Mouse (Mus musculus): Measurements from ENCODE around the gene Ifi27l2a. TPM values are rescaled to one million over a fixed set of nuclear protein-coding genes. Genes with fewer than 3 reads are reported as not detected.

The Ifi27l2a gene
- polyA plus RNA-seq, 1 experiment from 2014 or later = 23.2 TPM

DNA sequence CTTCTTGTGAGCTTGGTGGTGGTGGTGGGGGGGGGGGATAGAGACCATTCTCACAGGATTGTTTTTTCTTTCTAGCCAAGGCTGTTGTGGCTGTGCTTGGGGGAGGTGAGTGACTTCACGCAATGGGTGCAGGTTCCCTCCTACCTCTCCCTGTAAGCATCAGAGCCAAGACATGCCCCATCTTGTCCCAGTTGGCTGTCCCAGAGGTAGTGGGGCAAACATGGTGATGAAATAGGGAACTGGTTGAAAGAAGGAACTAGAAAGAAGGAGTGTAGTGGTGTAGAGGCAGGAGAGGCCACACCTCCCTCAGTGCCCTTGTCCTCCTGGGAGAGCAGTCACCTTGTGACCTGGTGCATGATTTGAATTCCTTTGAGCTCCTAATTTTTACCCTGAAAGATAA lies 5.9 kb downstream of the Ifi27l2a start:
- ATAC-seq (replicated peaks; ENCODE audit: low FRiP score, low TSS enrichment, low read depth) (no peak), DNase-seq (ENCODE audit: low spot score) (no peak)
- Histone ChIP-seq H3K4me1 (replicated peaks; ENCODE audit: control insufficient read depth, insufficient read depth, low read length) (0 out of 2 replicates have a peak, but pooled peaks cover 8% of the 10 kb centered on the region), H3K4me2 (ENCODE audit: low read length) (no peak overlapping the region), H3K9me3 (ENCODE audit: control insufficient read depth, low read length) (no peaks in the 10 kb centered on the region), H3K27ac (ENCODE audit: low read depth) (no peak overlapping the region), H3K36me3 (ENCODE audit: control insufficient read depth, insufficient read depth, low read length) (no peaks in the 10 kb centered on the region), H3K4me3 (ENCODE audit: low read depth, low read length) (no peak overlapping the region), H3K27me3 (replicated peaks; ENCODE audit: control insufficient read depth, insufficient read depth, low read length) (no peaks in the 10 kb centered on the region), H3K9ac (ENCODE audit: low read length) (no peak overlapping the region)
- 100% methylated on average over 1 of the region's 1 CpGs for WGBS

DNA sequence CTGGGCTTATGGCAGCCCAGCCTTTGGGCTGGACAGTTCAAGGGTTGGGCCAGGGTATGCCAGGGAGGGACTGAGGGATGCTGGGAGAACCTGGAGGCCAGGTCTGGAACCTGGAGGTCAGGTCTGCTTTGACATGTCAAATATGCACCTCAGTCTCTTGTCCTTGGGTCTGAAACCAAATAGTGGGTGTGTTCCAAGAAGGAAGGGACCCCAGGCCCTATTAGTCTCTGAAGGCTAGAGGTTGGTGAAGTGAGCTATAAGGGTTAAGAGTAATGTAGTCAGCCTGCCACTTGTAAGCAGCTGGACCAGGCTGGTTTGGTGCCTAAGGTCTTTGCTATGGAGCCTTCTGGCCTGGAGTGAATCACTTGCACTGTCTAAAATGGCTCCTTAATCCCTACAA lies 8.6 kb downstream of the Ifi27l2a start:
- no peak for ATAC-seq (replicated peaks; ENCODE audit: low FRiP score, low TSS enrichment, low read depth)
- H3K9me3 ChIP-seq (ENCODE audit: control insufficient read depth, low read length) = no peaks in the 10 kb centered on the region
- H3K4me3 ChIP-seq (ENCODE audit: low read depth, low read length) = no peak overlapping the region
- 0 out of 2 replicates have a peak, but pooled peaks cover 8% of the 10 kb centered on the region for H3K4me1 ChIP-seq (replicated peaks; ENCODE audit: control insufficient read depth, insufficient read depth, low read length)
- peak overlapping the region; percentile 43 for H3K4me2 ChIP-seq (ENCODE audit: low read length)
- H3K36me3 ChIP-seq (ENCODE audit: control insufficient read depth, insufficient read depth, low read length) = no peaks in the 10 kb centered on the region
- H3K27ac ChIP-seq (ENCODE audit: low read depth) = 0 out of 2 replicates have a peak overlapping the region, but pooled peaks have one; percentile 59
- no peak for DNase-seq (ENCODE audit: low spot score)
- H3K9ac ChIP-seq (ENCODE audit: low read length) = no peak overlapping the region
- H3K27me3 ChIP-seq (replicated peaks; ENCODE audit: control insufficient read depth, insufficient read depth, low read length) = no peaks in the 10 kb centered on the region

DNA sequence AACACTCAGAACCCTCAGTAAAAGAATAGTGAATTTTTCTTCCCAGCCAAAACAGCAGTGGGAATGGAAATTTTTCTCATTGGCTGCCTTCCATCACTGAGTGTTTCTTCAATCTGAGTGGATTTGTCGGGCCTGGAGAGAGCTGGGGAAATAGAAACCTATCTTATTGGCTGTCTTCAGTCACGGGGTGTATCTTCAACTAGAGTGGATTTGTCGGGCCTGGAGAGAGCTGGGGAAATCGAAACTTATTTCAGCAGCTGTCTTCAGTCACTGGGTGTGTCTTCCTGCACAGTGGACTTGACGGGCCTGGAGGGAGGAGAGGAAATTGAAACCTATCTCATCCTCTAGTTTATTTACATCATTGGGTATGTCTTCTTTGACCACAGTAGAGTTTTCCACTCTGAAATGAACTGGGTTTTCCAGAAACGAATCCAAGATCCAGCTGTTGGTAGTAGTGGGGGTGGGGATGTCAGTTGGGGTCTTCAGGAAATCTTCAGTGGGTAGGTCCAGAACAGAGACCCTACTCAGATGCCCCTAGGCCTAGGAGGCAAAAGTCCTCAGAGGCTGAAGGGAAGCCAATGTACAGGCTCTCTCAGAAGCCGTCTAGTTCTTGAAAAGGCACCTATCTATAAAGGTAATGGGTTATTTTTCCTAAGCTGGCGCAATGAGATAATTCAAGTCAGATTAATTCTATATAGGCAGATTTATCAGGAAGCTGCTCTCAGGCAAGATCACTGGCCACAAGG lies 9.3 kb downstream of the Ifi27l2a start, which contains the start of gene Ifi27:
TSS of gene Ifi27 (plus strand) at position 226 of the 746 bp plus-strand sequence.
- peak within 1 kb of the TSS; percentile 27 for H3K4me3 ChIP-seq (ENCODE audit: low read depth, low read length)
- 0 out of 2 replicates have a peak, but pooled peaks cover 8% of the 10 kb centered on the region for H3K4me1 ChIP-seq (replicated peaks; ENCODE audit: control insufficient read depth, insufficient read depth, low read length)
- no peaks in the 10 kb centered on the region for H3K36me3 ChIP-seq (ENCODE audit: control insufficient read depth, insufficient read depth, low read length)
- WGBS = 38% methylated on average over 8 of the region's 8 CpGs
- no peaks in the 10 kb centered on the region for H3K27me3 ChIP-seq (replicated peaks; ENCODE audit: control insufficient read depth, insufficient read depth, low read length)
- H3K9ac ChIP-seq (ENCODE audit: low read length) = no peak within 1 kb of the TSS
- H3K9me3 ChIP-seq (ENCODE audit: control insufficient read depth, low read length) = no peaks in the 10 kb centered on the region
- H3K4me2 ChIP-seq (ENCODE audit: low read length) = peak within 1 kb of the TSS; percentile 43
- peak; percentile 56 for DNase-seq (ENCODE audit: low spot score)
- ATAC-seq (replicated peaks; ENCODE audit: low FRiP score, low TSS enrichment, low read depth) = peak; percentile 92
- H3K27ac ChIP-seq (ENCODE audit: low read depth) = peak within 1 kb of the TSS; percentile 59

DNA sequence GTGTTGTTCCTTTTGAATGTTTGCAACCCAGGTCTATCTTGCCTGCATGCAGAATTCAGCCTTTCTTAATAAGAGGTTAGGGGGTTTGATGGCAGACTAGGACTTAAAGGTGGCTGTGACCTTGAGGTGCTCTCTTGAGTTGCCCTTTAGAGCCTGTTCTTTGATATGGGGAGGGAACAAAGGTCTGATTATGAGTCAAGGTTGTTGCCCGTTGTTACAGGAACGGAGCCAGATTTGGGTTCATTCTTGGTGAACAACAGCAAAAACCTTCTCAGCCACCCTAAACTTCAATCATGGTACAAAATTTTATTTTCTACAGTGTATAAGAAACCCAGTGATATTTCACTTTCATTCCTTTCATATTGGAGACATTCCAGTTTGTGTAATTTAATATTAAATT lies 10.1 kb downstream of the Ifi27l2a start:
- no peaks in the 10 kb centered on the region for H3K36me3 ChIP-seq (ENCODE audit: control insufficient read depth, insufficient read depth, low read length)
- no peak overlapping the region for H3K4me3 ChIP-seq (ENCODE audit: low read depth, low read length)
- H3K27ac ChIP-seq (ENCODE audit: low read depth) = no peak overlapping the region
- H3K4me2 ChIP-seq (ENCODE audit: low read length) = no peak overlapping the region
- ATAC-seq (replicated peaks; ENCODE audit: low FRiP score, low TSS enrichment, low read depth) = no peak
- H3K9me3 ChIP-seq (ENCODE audit: control insufficient read depth, low read length) = no peaks in the 10 kb centered on the region
- H3K4me1 ChIP-seq (replicated peaks; ENCODE audit: control insufficient read depth, insufficient read depth, low read length) = 0 out of 2 replicates have a peak, but pooled peaks cover 8% of the 10 kb centered on the region
- no peak for DNase-seq (ENCODE audit: low spot score)
- no peaks in the 10 kb centered on the region for H3K27me3 ChIP-seq (replicated peaks; ENCODE audit: control insufficient read depth, insufficient read depth, low read length)
- H3K9ac ChIP-seq (ENCODE audit: low read length) = no peak overlapping the region
- WGBS = 89% methylated on average over 2 of the region's 2 CpGs

DNA sequence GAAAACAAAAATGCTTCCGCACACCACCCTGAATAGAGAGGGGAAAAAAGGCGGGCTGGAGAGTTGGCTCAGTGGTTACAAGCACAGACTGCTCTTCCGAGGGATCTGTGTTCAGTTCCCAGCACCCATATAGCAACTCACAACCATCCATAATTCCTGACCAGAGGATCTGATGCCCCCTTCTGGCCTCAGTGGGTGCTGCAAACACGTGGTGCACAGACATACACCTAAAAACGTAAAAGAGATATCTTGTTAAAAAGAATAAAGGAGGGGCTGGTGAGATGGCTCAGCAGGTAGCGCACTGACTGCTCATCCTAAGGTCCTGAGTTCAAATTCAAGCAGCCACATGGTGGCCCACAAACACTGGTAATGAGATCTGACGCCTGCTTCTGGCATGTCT lies 16.8 kb downstream of the Ifi27l2a start:
- ATAC-seq (replicated peaks; ENCODE audit: low FRiP score, low TSS enrichment, low read depth) (no peak), DNase-seq (ENCODE audit: low spot score) (no peak)
- Histone ChIP-seq H3K4me2 (ENCODE audit: low read length) (no peak overlapping the region), H3K27me3 (replicated peaks; ENCODE audit: control insufficient read depth, insufficient read depth, low read length) (no peaks in the 10 kb centered on the region), H3K27ac (ENCODE audit: low read depth) (no peak overlapping the region), H3K9ac (ENCODE audit: low read length) (no peak overlapping the region), H3K9me3 (ENCODE audit: control insufficient read depth, low read length) (no peaks in the 10 kb centered on the region), H3K36me3 (ENCODE audit: control insufficient read depth, insufficient read depth, low read length) (peaks cover 19% of the 10 kb centered on the region), H3K4me3 (ENCODE audit: low read depth, low read length) (no peak overlapping the region), H3K4me1 (replicated peaks; ENCODE audit: control insufficient read depth, insufficient read depth, low read length) (peaks cover 24% of the 10 kb centered on the region)
- WGBS = 87% methylated on average over 7 of the region's 7 CpGs

DNA sequence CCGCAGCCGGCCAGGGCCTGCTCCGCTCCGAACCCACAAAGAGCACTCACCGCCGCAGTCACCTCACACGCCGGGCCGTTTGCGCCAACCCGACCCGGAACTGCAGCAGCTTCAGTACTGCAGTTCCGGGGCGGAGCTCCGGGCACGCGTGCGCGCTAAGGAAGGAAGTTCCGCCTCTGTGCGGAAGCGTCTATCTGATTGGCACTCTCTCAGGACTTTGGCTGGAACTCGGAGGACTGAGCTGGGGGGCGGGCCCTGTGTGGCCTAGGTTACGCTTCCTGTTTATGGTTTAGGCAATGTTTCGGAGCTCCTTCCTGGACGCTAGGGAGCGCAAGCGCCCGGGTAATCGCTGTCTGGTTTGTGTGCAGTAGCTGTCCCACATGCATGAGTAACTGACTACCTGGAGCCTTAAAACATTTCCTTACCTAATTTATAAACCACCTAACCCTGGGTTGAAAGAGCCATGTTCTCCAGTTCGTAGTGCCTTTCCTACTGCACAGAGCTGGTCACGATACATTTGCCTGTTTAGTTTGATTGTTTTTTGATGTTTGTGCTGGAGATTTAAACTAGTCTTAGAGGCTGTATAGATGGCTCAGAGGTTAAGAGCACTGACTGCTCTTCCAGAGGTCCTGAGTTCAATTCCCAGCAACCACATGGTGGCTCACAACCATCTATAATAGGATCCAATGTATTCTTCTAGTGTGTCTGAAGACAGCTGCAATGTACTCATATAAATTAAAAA lies 17.6 kb downstream of the Ifi27l2a start, which contains the start of gene Ddx24:
TSS of gene Ddx24 (minus strand) at position 102 of the 742 bp plus-strand sequence.
- Histone ChIP-seq H3K27me3 (replicated peaks; ENCODE audit: control insufficient read depth, insufficient read depth, low read length) (no peaks in the 10 kb centered on the region), H3K4me3 (ENCODE audit: low read depth, low read length) (peak within 1 kb of the TSS; percentile 97), H3K4me1 (replicated peaks; ENCODE audit: control insufficient read depth, insufficient read depth, low read length) (peaks cover 26% of the 10 kb centered on the region), H3K27ac (ENCODE audit: low read depth) (no peak within 1 kb of the TSS), H3K9ac (ENCODE audit: low read length) (peak within 1 kb of the TSS; percentile 88), H3K4me2 (ENCODE audit: low read length) (peak within 1 kb of the TSS; percentile 94), H3K36me3 (ENCODE audit: control insufficient read depth, insufficient read depth, low read length) (peaks cover 24% of the 10 kb centered on the region), H3K9me3 (ENCODE audit: control insufficient read depth, low read length) (no peaks in the 10 kb centered on the region)
- DNase-seq (ENCODE audit: low spot score) = peak; percentile 97
- peak; percentile 100 for ATAC-seq (replicated peaks; ENCODE audit: low FRiP score, low TSS enrichment, low read depth)
- WGBS = 1% methylated on average over 33 of the region's 33 CpGs

DNA sequence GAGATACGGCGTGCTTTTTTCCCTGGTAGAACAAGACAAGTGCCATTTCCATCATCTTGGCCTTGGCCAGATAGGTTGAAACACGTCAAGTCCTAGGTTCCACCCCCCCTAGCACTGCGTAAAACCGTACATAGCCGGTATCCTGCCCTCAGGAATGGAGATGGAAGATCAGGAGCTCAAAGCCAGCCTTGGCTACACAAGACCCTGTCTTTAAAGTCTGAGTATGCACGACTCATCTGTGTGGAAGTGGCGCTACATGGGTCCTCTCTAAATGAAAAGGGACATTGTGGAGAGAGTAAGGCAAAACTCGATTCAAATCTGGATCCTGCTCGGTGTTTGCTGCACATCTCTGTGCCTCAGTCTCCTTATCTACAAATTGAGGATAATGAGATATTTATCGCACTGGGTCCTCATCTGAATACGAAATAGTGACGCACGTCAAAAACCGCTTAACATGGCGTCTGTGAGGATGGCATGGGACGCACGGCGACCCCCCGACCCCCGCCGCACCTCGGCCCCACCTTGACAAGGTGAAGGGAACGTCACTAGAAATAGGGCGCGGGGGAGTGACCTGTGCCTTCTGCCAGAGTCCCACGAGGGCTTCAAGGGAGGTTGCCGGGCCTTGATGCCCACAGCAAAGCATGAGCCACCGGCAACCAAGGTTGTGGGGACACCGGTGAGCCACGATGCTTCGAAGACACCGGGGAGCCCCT lies 18.3 kb downstream of the Ifi27l2a start:
- ATAC-seq (replicated peaks; ENCODE audit: low FRiP score, low TSS enrichment, low read depth) (no peak; the same call in 1 of the 2 replicates), DNase-seq (ENCODE audit: low spot score) (no peak)
- Histone ChIP-seq H3K9ac (ENCODE audit: low read length) (peak overlapping the region; percentile 88), H3K9me3 (ENCODE audit: control insufficient read depth, low read length) (no peaks in the 10 kb centered on the region), H3K4me1 (replicated peaks; ENCODE audit: control insufficient read depth, insufficient read depth, low read length) (peaks cover 26% of the 10 kb centered on the region), H3K27ac (ENCODE audit: low read depth) (no peak overlapping the region), H3K27me3 (replicated peaks; ENCODE audit: control insufficient read depth, insufficient read depth, low read length) (no peaks in the 10 kb centered on the region), H3K36me3 (ENCODE audit: control insufficient read depth, insufficient read depth, low read length) (peaks cover 24% of the 10 kb centered on the region), H3K4me3 (ENCODE audit: low read depth, low read length) (peak overlapping the region; percentile 97), H3K4me2 (ENCODE audit: low read length) (peak overlapping the region; percentile 94)
- 8% methylated on average over 33 of the region's 33 CpGs for WGBS

DNA sequence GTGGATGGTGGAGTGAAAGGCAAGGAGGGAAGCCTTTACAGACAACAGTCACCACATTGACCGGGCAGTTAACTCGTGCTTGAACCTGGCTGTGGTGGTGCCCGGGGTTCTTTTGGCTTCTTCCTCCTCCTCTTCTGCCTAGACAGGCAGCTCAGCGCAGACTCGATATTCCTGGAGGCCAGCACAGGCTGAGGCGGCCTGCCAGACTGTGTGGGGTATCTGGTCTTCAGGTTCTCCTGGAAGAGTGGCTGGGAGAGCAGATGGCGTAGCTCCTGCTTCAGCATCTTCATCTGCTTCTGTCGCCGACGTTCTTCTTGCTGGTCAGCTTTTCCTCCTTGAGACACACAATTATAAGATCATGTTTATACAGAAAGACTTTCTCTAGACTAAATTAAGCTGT lies 35.3 kb downstream of the Ifi27l2a start:
- Histone ChIP-seq H3K4me1 (replicated peaks; ENCODE audit: control insufficient read depth, insufficient read depth, low read length) (no peaks in the 10 kb centered on the region), H3K9me3 (ENCODE audit: control insufficient read depth, low read length) (no peaks in the 10 kb centered on the region), H3K4me3 (ENCODE audit: low read depth, low read length) (no peak overlapping the region), H3K9ac (ENCODE audit: low read length) (no peak overlapping the region), H3K4me2 (ENCODE audit: low read length) (no peak overlapping the region), H3K36me3 (ENCODE audit: control insufficient read depth, insufficient read depth, low read length) (peaks cover 92% of the 10 kb centered on the region), H3K27ac (ENCODE audit: low read depth) (no peak overlapping the region), H3K27me3 (replicated peaks; ENCODE audit: control insufficient read depth, insufficient read depth, low read length) (no peaks in the 10 kb centered on the region)
- 92% methylated on average over 10 of the region's 10 CpGs for WGBS
- DNase-seq (ENCODE audit: low spot score) (no peak), ATAC-seq (replicated peaks; ENCODE audit: low FRiP score, low TSS enrichment, low read depth) (no peak)
